ENCODE assay signal across 19 mouse cellular contexts in genomic region chr3:63196565-63196964, GRCm38 (mm10). TPM values are rescaled to one million over a fixed set of nuclear protein-coding genes. Genes with fewer than 3 reads are reported as not detected.
DNase-seq lines count a peak whose midpoint lies in the region; TF ChIP-seq lines count a peak whose summit lies in the region.
"Had no signal": no experiment of that assay in that cellular context is flagged by ENCODE, and none has a peak within 500 bp of the region (broad histone marks: within the 10 kb centered on the region; RNA-seq: fewer than 3 reads in every experiment).

No protein-coding gene starts in this region.

- H3K4me3 ChIP-seq in layer of hippocampus, adult 2 months, result no peak overlapping the region
- H3K4me3 ChIP-seq: embryonic facial prominence, embryonic 12.5 days; hindbrain, embryonic 10.5 days; kidney, embryonic 15.5 days; limb, embryonic 10.5 days; neural tube, embryonic 13.5 days had no signal

- peak; percentile 14 for DNase-seq in layer of hippocampus, adult 11-12 months (ENCODE audit: low spot score)
- no peak for DNase-seq in layer of hippocampus, postnatal 36 days
- DNase-seq in brain, embryonic 18.5 days (ENCODE audit: low read depth, low spot score), result peak; percentile 51
- peak; percentile 16 to 52 for DNase-seq in layer of hippocampus, adult 2 months (ENCODE audit: low spot score in 2 of 2)
- peak; percentile 19 for DNase-seq in right cerebral cortex, postnatal 14 days
- DNase-seq in kidney, postnatal 36 days, result no peak
- DNase-seq in cerebellum, adult 9-10 months, result no peak
- DNase-seq: adrenal gland, postnatal 36 days; B cell, adult 2 months; cerebellum, adult 8-10 months; liver, postnatal 0 days; lung, postnatal 14 days; midbrain, embryonic 14.5 days had no signal

- no peak for TF ChIP-seq CTCF in layer of hippocampus, adult 2 months (conservative IDR thresholded peaks at IDR 0.05)

- H3K27ac ChIP-seq in layer of hippocampus, adult 2 months, result no peak overlapping the region
- H3K27ac ChIP-seq: embryonic facial prominence, embryonic 12.5 days; hindbrain, embryonic 10.5 days; hindbrain, postnatal 0 days; kidney, embryonic 15.5 days; limb, embryonic 10.5 days; neural tube, embryonic 13.5 days had no signal

RNA-seq across cellular contexts. Expression of gene Mme, which starts 44.8 kb away (rescaled TPM):
- total RNA-seq in layer of hippocampus, postnatal 36 days (2021), result 1 to 10 TPM; 5.4 to 7.9 TPM
- total RNA-seq in layer of hippocampus, adult 2 months (2021), result 1 to 10 TPM; 7.0 to 7.4 TPM

Comparison
In these comparisons a context has a peak if more than half of its experiments do, and no peak if none do; other contexts are left out.
1. DNase-seq: peak in layer of hippocampus, adult 11-12 months (single experiment), brain, embryonic 18.5 days (single experiment), layer of hippocampus, adult 2 months (2 of 2) and right cerebral cortex, postnatal 14 days (single experiment); none in layer of hippocampus, postnatal 36 days (0 of 2), kidney, postnatal 36 days (0 of 2) and cerebellum, adult 9-10 months (single experiment).